Mouse (Mus musculus) small intestine, adult 2 months (tissue): ENCODE results near the gene Clic3. TPM values are rescaled to one million over a fixed set of nuclear protein-coding genes. Genes with fewer than 3 reads are reported as not detected.

ENCODE experiments used
- H3K27ac ChIP-seq: fragments of 200-500 bp; 2 replicates; pipeline ENCODE4 v1.5.1; 2012; ENCODE audit warnings: low read depth, low read length, control low read depth, inconsistent platforms; ENCODE audit not compliant: insufficient read depth
- H3K27me3 ChIP-seq: fragments of 200-500 bp; 2 replicates; pipeline ENCODE4 v1.6.1; 2012; ENCODE audit warnings: mild to moderate bottlenecking, moderate library complexity, low read length, inconsistent platforms; ENCODE audit not compliant: control insufficient read depth, insufficient read depth
- H3K36me3 ChIP-seq: fragments of 200-500 bp; 2 replicates; pipeline ENCODE4 v1.6.1; 2012; ENCODE audit warnings: mild to moderate bottlenecking, low read length, control low read depth, inconsistent platforms; ENCODE audit not compliant: control insufficient read depth, insufficient read depth
- H3K4me1 ChIP-seq: fragments of 200-500 bp; 2 replicates; pipeline ENCODE4 v1.6.1; 2012; ENCODE audit warnings: low read length, inconsistent platforms, mixed read lengths; ENCODE audit not compliant: control insufficient read depth, insufficient read depth, insufficient read length
- H3K4me3 ChIP-seq: fragments of 200-500 bp; 2 replicates; pipeline ENCODE4 v1.5.1; 2012; ENCODE audit warnings: low read depth, mild to moderate bottlenecking, control low read depth, inconsistent platforms, low read length, moderate library complexity
- CTCF ChIP-seq: fragments of 200-500 bp; IDR thresholded peaks from 2 replicates; pipeline ENCODE4 v1.5.1; 2012; ENCODE audit warnings: low read depth, mild to moderate bottlenecking, control low read depth, inconsistent platforms, low read length, moderate library complexity, mixed read lengths; ENCODE audit not compliant: insufficient replicate concordance, insufficient read length; ENCODE audit errors: extremely low read depth
- POLR2A ChIP-seq: fragments of 200-500 bp; IDR thresholded peaks from 2 replicates; pipeline ENCODE4 v1.6.1; 2012; ENCODE audit warnings: low read depth, mild to moderate bottlenecking, control low read depth, inconsistent platforms, low read length, moderate library complexity
- WGBS: fragments of 180-500 bp; shearing (Covaris S2); methylation state at CpG from one replicate; pipeline ENCODE4 v1.1.7; 2018; 5-methylcytosine and 5-hydroxymethylcytosine counted together
- polyA plus RNA-seq: library from polyadenylated mRNA; depleted of rRNA; stranded (reverse); fragments of >200 nt; gene quantifications from 2 replicates; pipeline ENCODE4 v1.2.3, GENCODE M21; 2012; rRNA removed

Gene Clic3
- polyA plus RNA-seq, 1 experiment, result 0.38 TPM

DNA sequence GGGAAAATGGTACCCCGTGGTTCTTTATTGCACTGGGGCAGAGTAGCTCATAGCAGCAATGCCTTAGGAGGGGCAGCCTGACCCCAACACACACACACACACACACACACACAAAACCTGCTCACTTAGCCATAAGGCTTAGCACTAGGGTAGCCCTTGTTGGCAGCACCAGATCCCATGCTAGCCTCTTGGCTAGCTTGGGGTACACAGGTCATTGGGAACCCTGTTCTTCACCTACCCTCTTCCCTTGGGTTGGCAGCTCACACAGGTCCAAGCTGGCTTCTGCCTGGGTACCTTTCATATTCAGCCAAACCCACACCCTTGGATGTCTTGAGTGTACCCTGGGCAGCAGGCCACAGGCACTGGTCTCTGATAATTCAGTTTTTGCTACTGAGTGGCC, 48.4 kb downstream of the Clic3 start:
- WGBS, result 65% methylated on average over 1 of the region's 1 CpGs
- Histone ChIP-seq H3K36me3 (peaks cover 19% of the 10 kb centered on the region), H3K4me3 (no peak overlapping the region), H3K4me1 (peaks cover 21% of the 10 kb centered on the region), H3K27ac (no peak overlapping the region), H3K27me3 (no peaks in the 10 kb centered on the region)
- no peak for TF ChIP-seq POLR2A
- TF ChIP-seq CTCF, result no peak

DNA sequence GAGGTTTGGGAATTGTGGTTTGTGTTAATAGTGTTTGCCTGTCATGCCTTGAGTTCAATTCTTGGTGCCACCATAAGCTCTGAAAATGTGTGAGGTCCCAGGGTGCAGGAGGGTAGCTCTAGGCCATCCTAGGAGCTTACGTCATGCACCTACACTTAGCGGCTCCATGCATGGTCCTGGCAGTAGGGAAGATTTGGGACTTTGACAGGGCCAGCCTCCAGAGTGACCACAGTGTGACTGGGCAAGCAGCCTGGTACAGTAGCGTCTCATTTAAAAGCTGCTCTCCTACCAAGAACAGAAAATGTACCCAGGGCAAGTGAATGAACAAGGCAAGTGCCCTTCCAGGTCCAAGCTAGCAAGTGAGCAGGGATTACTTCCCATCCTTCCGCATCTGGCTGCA, 49.2 kb downstream of the Clic3 start:
- Histone ChIP-seq H3K4me1 (peaks cover 17% of the 10 kb centered on the region), H3K4me3 (no peak overlapping the region), H3K36me3 (peaks cover 19% of the 10 kb centered on the region), H3K27me3 (no peaks in the 10 kb centered on the region), H3K27ac (no peak overlapping the region)
- TF ChIP-seq CTCF, result no peak
- TF ChIP-seq POLR2A, result no peak
- WGBS, result 96% methylated on average over 4 of the region's 4 CpGs

DNA sequence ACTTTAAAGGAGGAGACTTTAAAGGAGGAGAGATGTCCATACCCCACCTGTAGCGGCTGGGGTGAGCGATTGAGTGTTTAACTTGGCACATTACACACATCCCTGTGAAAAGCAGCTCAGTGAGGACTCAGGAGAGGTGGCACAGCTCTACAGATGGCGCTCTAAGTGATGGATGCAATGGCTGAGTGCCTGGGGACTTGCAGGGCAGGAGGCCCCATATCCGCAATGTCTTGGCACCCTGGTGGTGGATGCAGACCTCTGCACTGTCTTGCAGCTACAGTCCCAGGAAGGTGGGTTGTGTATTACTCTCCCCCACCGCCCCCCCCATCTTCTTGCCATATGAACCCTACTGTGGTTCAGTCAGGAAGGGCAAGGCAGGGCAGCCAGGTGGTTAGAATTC, 50.3 kb downstream of the Clic3 start:
- Histone ChIP-seq H3K27me3 (no peaks in the 10 kb centered on the region), H3K4me1 (peaks cover 12% of the 10 kb centered on the region), H3K27ac (no peak overlapping the region), H3K4me3 (no peak overlapping the region), H3K36me3 (peaks cover 19% of the 10 kb centered on the region)
- 45% methylated on average over 5 of the region's 5 CpGs for WGBS
- peak; percentile 18; the same call in 1 of the 2 replicates for TF ChIP-seq CTCF
- no peak for TF ChIP-seq POLR2A

Other genes starting within 250 kb of the Clic3 start
- gene Nelfb, start 245.3 kb upstream of the Clic3 start, polyA plus RNA-seq, result 21.8 and 37.2 TPM in 2 replicates
- gene Stpg3, start 242.2 kb upstream of the Clic3 start, polyA plus RNA-seq, result not detected in 2 replicates
- gene Fam166a, start 238.1 kb upstream of the Clic3 start, polyA plus RNA-seq, result 0.10 TPM in 1 of 2 replicates, not detected in the other
- gene Tubb4b, start 232.1 kb upstream of the Clic3 start, polyA plus RNA-seq, result 481 and 881 TPM in 2 replicates
- 0.05 and 5.6 TPM in 2 replicates for gene Slc34a3, start 222.5 kb upstream of the Clic3 start, polyA plus RNA-seq
- 0.10 TPM in 1 of 2 replicates, not detected in the other for gene Rnf224, start 220.1 kb upstream of the Clic3 start, polyA plus RNA-seq
- gene Rnf208, start 214.6 kb upstream of the Clic3 start, polyA plus RNA-seq, result 7.3 and 145 TPM in 2 replicates
- 1.7 and 10.7 TPM in 2 replicates for gene Cysrt1, start 214.4 kb upstream of the Clic3 start, polyA plus RNA-seq
- 15.3 and 45.8 TPM in 2 replicates for gene AL732309.1, start 210.0 kb upstream of the Clic3 start, polyA plus RNA-seq
- 29.8 and 51.5 TPM in 2 replicates for gene Tmem203, start 201.4 kb upstream of the Clic3 start, polyA plus RNA-seq
- 183 and 436 TPM in 2 replicates for gene Tprn, start 194.2 kb upstream of the Clic3 start, polyA plus RNA-seq
- gene Ssna1, start 184.4 kb upstream of the Clic3 start, polyA plus RNA-seq, result 40.7 and 55.9 TPM in 2 replicates
- 31.0 and 71.6 TPM in 2 replicates for gene Anapc2, start 184.4 kb upstream of the Clic3 start, polyA plus RNA-seq
- not detected in 2 replicates for gene Tmem210, start 168.7 kb upstream of the Clic3 start, polyA plus RNA-seq
- 49.7 and 138 TPM in 2 replicates for gene Lrrc26, start 166.9 kb upstream of the Clic3 start, polyA plus RNA-seq
- gene Grin1, start 137.7 kb upstream of the Clic3 start, polyA plus RNA-seq, result 0.34 and 0.63 TPM in 2 replicates
- gene Man1b1, start 124.5 kb upstream of the Clic3 start, polyA plus RNA-seq, result 11.1 and 20.5 TPM in 2 replicates
- 12.5 and 24.4 TPM in 2 replicates for gene Dpp7, start 100.5 kb upstream of the Clic3 start, polyA plus RNA-seq
- 130 and 360 TPM in 2 replicates for gene Uap1l1, start 91.2 kb upstream of the Clic3 start, polyA plus RNA-seq
- gene Sapcd2, start 84.5 kb upstream of the Clic3 start, polyA plus RNA-seq, result 15.4 and 28.8 TPM in 2 replicates
- 25.8 and 50.7 TPM in 2 replicates for gene Entpd2, start 61.0 kb upstream of the Clic3 start, polyA plus RNA-seq
- gene Npdc1, start 57.5 kb upstream of the Clic3 start, polyA plus RNA-seq, result 103 and 117 TPM in 2 replicates
- gene Fut7, start 33.6 kb upstream of the Clic3 start, polyA plus RNA-seq, result 0.68 and 0.76 TPM in 2 replicates
- 15.0 and 18.5 TPM in 2 replicates for gene Abca2, start 28.1 kb upstream of the Clic3 start, polyA plus RNA-seq
- gene Paxx, start 4.3 kb downstream of the Clic3 start, polyA plus RNA-seq, result 48.6 and 62.7 TPM in 2 replicates
- 0.28 and 0.39 TPM in 2 replicates for gene Ptgds, start 13.2 kb downstream of the Clic3 start, polyA plus RNA-seq
- gene Lcn12, start 37.1 kb downstream of the Clic3 start, polyA plus RNA-seq, result not detected in 2 replicates
- gene Fbxw5, start 43.9 kb downstream of the Clic3 start, polyA plus RNA-seq, result 32.0 and 34.0 TPM in 2 replicates
- 2.1 and 2.2 TPM in 2 replicates for gene C8g, start 44.9 kb downstream of the Clic3 start, polyA plus RNA-seq
- 8.2 and 13.7 TPM in 2 replicates for gene Traf2, start 90.1 kb downstream of the Clic3 start, polyA plus RNA-seq
- gene Edf1, start 101.0 kb downstream of the Clic3 start, polyA plus RNA-seq, result 209 and 413 TPM in 2 replicates
- gene Mamdc4, start 118.0 kb downstream of the Clic3 start, polyA plus RNA-seq, result 0.52 and 1.1 TPM in 2 replicates
- 15.8 and 29.7 TPM in 2 replicates for gene Phpt1, start 118.4 kb downstream of the Clic3 start, polyA plus RNA-seq
- 1.7 and 2.2 TPM in 2 replicates for gene Ajm1, start 124.9 kb downstream of the Clic3 start, polyA plus RNA-seq
- 35.3 and 47.6 TPM in 2 replicates for gene Rabl6, start 151.7 kb downstream of the Clic3 start, polyA plus RNA-seq
- gene Ccdc183, start 160.8 kb downstream of the Clic3 start, polyA plus RNA-seq, result not detected in 2 replicates
- gene Tmem141, start 165.2 kb downstream of the Clic3 start, polyA plus RNA-seq, result 10.0 and 11.7 TPM in 2 replicates
- 0.65 and 1.4 TPM in 2 replicates for gene Fcna, start 171.2 kb downstream of the Clic3 start, polyA plus RNA-seq
- gene Lcn8, start 196.3 kb downstream of the Clic3 start, polyA plus RNA-seq, result not detected in 2 replicates
- not detected in 2 replicates for gene Lcn5, start 201.1 kb downstream of the Clic3 start, polyA plus RNA-seq
- not detected in 2 replicates for gene Lcn6, start 219.9 kb downstream of the Clic3 start, polyA plus RNA-seq
- gene Lcn10, start 225.9 kb downstream of the Clic3 start, polyA plus RNA-seq, result not detected in 2 replicates
- gene Obp2a, start 243.2 kb downstream of the Clic3 start, polyA plus RNA-seq, result not detected in 2 replicates
- 22.9 and 28.4 TPM in 2 replicates for gene Bmyc, start 249.9 kb downstream of the Clic3 start, polyA plus RNA-seq